Comparison of ENCODE assay signal across 8 mouse cellular contexts in the genomic region with DNA sequence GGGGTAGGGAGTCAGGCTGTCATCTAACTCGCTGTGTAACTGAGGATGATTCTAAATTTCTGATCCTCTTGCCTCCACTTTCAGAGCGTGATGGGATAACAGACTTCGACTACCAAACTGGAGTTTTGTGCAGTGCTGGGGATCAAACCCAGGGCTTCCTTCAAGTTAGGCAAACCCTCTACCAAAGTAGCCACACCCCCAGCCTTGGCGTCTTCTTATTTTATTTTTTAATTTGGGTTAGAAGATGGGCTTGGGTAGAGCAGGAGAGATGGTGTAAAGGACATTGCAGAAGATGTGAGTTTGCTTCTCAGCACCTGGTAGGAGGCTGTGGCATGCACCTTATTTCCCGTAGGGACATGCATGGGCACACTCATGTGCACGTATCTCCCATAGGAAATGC. TPM values are rescaled to one million over a fixed set of nuclear protein-coding genes. Genes with fewer than 3 reads are reported as not detected.
DNase-seq lines count a peak whose midpoint lies in the region; ATAC-seq lines count a peak whose summit lies in the region.

No protein-coding gene starts in this region.

- peak overlapping the region; percentile 77 for H3K4me2 ChIP-seq in intestine, embryonic 14.5 days (ENCODE audit: low read length)
- peak overlapping the region; percentile 74 for H3K4me2 ChIP-seq in midbrain, embryonic 15.5 days

- H3K27ac ChIP-seq in embryonic facial prominence, embryonic 10.5 days (replicated peaks): peak overlapping the region; percentile 85
- H3K27ac ChIP-seq in intestine, embryonic 14.5 days (ENCODE audit: low read depth): peak overlapping the region; percentile 71; the same call in 1 of the 2 replicates
- peak overlapping the region; percentile 86; the same call in 1 of the 2 replicates for H3K27ac ChIP-seq in midbrain, embryonic 15.5 days

- H3K27me3 ChIP-seq in embryonic facial prominence, embryonic 10.5 days (replicated peaks; ENCODE audit: low read depth, poor library complexity, severe bottlenecking): no peaks in the 10 kb centered on the region
- no peaks in the 10 kb centered on the region for H3K27me3 ChIP-seq in intestine, embryonic 14.5 days (replicated peaks; ENCODE audit: control insufficient read depth, insufficient read depth, low read length)
- H3K27me3 ChIP-seq in midbrain, embryonic 15.5 days (replicated peaks): no peaks in the 10 kb centered on the region

- peak overlapping the region; percentile 68 for H3K4me3 ChIP-seq in embryonic facial prominence, embryonic 10.5 days
- peak overlapping the region; percentile 76 for H3K4me3 ChIP-seq in intestine, embryonic 14.5 days (ENCODE audit: low read depth, low read length)
- peak overlapping the region; percentile 97 for H3K4me3 ChIP-seq in midbrain, embryonic 15.5 days

- no peaks in the 10 kb centered on the region for H3K36me3 ChIP-seq in embryonic facial prominence, embryonic 10.5 days (replicated peaks)
- no peaks in the 10 kb centered on the region for H3K36me3 ChIP-seq in intestine, embryonic 14.5 days (ENCODE audit: control insufficient read depth, insufficient read depth, low read length)
- H3K36me3 ChIP-seq in midbrain, embryonic 15.5 days (replicated peaks): no peaks in the 10 kb centered on the region

- WGBS in embryonic facial prominence, embryonic 10.5 days: 35% methylated on average over 6 of the region's 6 CpGs
- 32% methylated on average over 6 of the region's 6 CpGs for WGBS in intestine, embryonic 14.5 days
- WGBS in midbrain, embryonic 15.5 days: 35% methylated on average over 6 of the region's 6 CpGs

- H3K9ac ChIP-seq in intestine, embryonic 14.5 days (ENCODE audit: low read length): peak overlapping the region; percentile 75
- peak overlapping the region; percentile 91 for H3K9ac ChIP-seq in midbrain, embryonic 15.5 days

- H3K9me3 ChIP-seq in embryonic facial prominence, embryonic 10.5 days: no peaks in the 10 kb centered on the region
- no peaks in the 10 kb centered on the region for H3K9me3 ChIP-seq in intestine, embryonic 14.5 days (ENCODE audit: control insufficient read depth, low read length)
- no peaks in the 10 kb centered on the region for H3K9me3 ChIP-seq in midbrain, embryonic 15.5 days

- ATAC-seq in intestine, embryonic 14.5 days (replicated peaks; ENCODE audit: low FRiP score, low TSS enrichment, low read depth): peak; percentile 28
- peak; percentile 4 for ATAC-seq in midbrain, embryonic 15.5 days (replicated peaks)

- peak; percentile 20 for DNase-seq in kidney, adult 18-20 months
- no peak for DNase-seq in kidney, postnatal 25 days
- no peak for DNase-seq in embryonic facial prominence, embryonic 10.5 days (ENCODE audit: low spot score)
- DNase-seq in intestine, embryonic 14.5 days (ENCODE audit: low spot score): peak; percentile 63
- DNase-seq in thymus, postnatal 10 days (ENCODE audit: low spot score in 2 of 2): no peak
- DNase-seq in adrenal gland, adult 8-10 months: no peak
- no peak for DNase-seq in testis, postnatal 10 days (ENCODE audit: low spot score)

- peaks cover 39% of the 10 kb centered on the region for H3K4me1 ChIP-seq in embryonic facial prominence, embryonic 10.5 days
- H3K4me1 ChIP-seq in intestine, embryonic 14.5 days (replicated peaks; ENCODE audit: control insufficient read depth, insufficient read depth, low read length): peaks cover 18% of the 10 kb centered on the region
- peaks cover 39% of the 10 kb centered on the region for H3K4me1 ChIP-seq in midbrain, embryonic 15.5 days

RNA-seq across cellular contexts. Expression of a gene that starts 0.5 kb away (rescaled TPM):
- polyA plus RNA-seq in embryonic facial prominence, embryonic 10.5 days (2016; fragmentation: Nextera tagmentation; extraction: Ambion mirVana): 39.6 and 40.6 TPM in 2 replicates
- 37.7 and 44.4 TPM in 2 replicates for polyA plus RNA-seq in intestine, embryonic 14.5 days (2014; fragmentation: Nextera tagmentation; extraction: Ambion mirVana)
- polyA plus RNA-seq in midbrain, embryonic 15.5 days (2015; fragmentation: Nextera tagmentation; extraction: Ambion mirVana): 54.1 and 59.6 TPM in 2 replicates
- total RNA-seq in adrenal gland, adult 8-10 months (2022): 100 to 1,000 TPM in 3 of 4 experiments, 10 to 100 TPM in 1; 86.1 to 199 (median 103) TPM

Comparison
In these comparisons a context has a peak if more than half of its experiments do, and no peak if none do; other contexts are left out.
1. DNase-seq: peak in kidney, adult 18-20 months (single experiment) and intestine, embryonic 14.5 days (single experiment); none in kidney, postnatal 25 days (0 of 2), embryonic facial prominence, embryonic 10.5 days (single experiment), thymus, postnatal 10 days (0 of 2), adrenal gland, adult 8-10 months (single experiment) and testis, postnatal 10 days (single experiment).
2. Peak in every context shown above with its lines, with median percentiles within 50 percentile points of each other: H3K27ac ChIP-seq and H3K4me3 ChIP-seq.